Mouse (Mus musculus) erythroblast, adult 5-6 weeks (primary cell): ENCODE data around the gene Fbxo2. TPM values are rescaled to one million over a fixed set of nuclear protein-coding genes. Genes with fewer than 3 reads are reported as not detected.
A peak's percentile ranks its signal among the peaks of the same experiment; 100 is the strongest.
"Not testable (repeated sequence)": the region's sequence is repeated elsewhere in the genome, so short reads cannot be mapped to it uniquely, and the experiment has no call there.

ENCODE experiments used
- ATAC-seq: replicated peaks from 2 replicates; pipeline ENCODE4 v1.8.0; 2016; ENCODE audit warnings: moderate number of reproducible peaks, mild to moderate bottlenecking, moderate TSS enrichment, inconsistent platforms; ENCODE audit not compliant: poor library complexity, low FRiP score, severe bottlenecking
- total RNA-seq, 2 experiments: library from RNA; stranded (forward) in 1 of 2; stranded (reverse) in 1 of 2; fragments of 150-400 nt in 1 of 2; fragments of 200-764, 138-1000 nt in 1 of 2; gene quantifications; 2 replicates each; pipeline versions ENCODE4 v1.2.3 to v1.2.4; 2015 to 2017; ENCODE audit warnings: low replicate concordance in 2 of 2

The Fbxo2 gene
- not detected in 2 replicates for total RNA-seq (2015; ENCODE audit: low replicate concordance)
- not detected in 2 replicates for total RNA-seq (2017; ENCODE audit: low replicate concordance)

DNA sequence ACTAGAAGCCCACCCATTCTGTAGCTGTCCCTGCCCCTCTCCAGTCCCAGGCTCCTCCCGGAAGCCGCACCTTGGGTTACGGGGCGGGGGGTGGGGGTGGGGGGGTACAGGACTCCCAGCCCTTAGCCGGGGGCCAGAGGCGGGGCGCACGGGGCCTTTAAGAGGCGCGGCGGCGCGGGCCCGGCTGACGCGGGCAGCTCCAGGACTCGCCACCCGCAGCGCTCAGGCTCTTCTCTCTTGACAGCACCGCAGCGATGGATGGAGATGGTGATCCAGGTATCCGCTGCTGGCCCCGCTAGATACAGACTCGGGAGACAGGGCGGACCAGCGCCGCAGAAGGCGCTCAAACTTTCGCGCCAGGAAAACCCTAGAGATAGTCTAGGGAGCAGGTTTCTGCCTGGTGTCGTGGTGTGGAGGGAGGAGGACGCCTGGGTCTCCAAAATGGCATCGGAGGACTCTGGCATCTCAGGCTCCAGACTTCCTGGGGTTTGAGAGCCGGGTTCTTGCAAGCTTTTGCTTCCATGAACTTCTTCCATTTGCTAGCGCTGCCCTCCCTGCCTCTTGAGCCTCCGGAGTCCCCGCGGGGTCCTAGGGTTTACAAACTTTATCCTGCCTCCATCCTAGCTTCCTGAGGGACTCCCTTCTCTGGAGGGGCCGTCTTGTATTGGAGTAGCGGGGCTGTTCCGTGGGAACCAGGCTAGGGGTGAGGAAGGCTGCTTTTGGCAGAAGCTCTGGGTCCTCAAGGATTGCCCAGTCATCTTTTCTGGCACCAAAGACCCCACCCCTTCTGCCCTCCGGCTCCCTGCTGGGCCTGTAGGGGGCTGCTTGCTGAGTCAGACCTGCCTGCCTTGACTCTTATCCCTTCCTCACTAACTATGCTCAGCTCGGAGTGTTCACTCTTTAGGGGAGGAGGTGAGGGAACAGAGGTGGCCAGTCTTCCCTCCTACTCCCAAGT is at the start of gene Fbxo2, which contains the start of gene Fbxo44:
Gene Fbxo2 (plus strand): TSS at position 186 of the 955 bp plus-strand sequence.
Gene Fbxo44 (minus strand): TSS at position 47 of the 955 bp plus-strand sequence.
- ATAC-seq: no peak

- ATAC-seq: no peak
Observed at GRCm38 (mm10) chr4:148112519-148112918, 47.9 kb upstream of the Fbxo2 start.

DNA sequence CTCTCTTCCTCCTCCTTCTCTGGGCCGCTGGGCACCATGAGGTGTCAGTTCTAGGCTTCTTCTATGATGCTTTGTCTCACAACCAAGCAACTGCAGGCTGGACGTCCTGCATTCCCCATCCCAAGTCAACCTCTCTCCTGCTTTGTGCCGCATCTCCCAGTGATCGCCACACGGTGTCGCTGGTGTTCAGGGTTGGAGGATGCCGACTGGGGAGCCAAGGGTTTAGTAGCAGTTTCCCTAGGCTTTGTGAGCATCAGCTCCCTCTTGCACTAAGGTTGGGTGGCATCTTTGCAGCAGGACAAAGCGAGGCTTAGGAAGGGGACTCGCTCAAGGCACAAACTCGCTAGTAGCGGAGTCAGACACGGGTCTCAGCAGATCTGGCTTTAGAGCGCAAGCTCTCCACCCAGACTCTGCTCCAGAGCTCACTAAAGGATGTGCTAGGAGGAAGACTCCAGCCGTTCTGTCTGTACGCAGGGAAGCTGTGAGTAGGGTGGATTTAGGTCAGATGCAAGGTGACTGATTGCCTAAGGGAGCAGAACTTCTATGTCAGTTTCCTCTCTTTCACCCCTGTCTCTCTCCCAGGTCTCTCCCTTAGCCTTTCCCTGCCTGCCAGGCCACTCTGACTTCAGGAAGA is 45.5 kb upstream of the Fbxo2 start:
- ATAC-seq: peak; percentile 81

GRCm38 (mm10) chr4:148115467-148115866 is 45.0 kb upstream of the Fbxo2 start:
- no peak for ATAC-seq

- no peak for ATAC-seq
Observed at GRCm38 (mm10) chr4:148116657-148117056, 43.8 kb upstream of the Fbxo2 start.

DNA sequence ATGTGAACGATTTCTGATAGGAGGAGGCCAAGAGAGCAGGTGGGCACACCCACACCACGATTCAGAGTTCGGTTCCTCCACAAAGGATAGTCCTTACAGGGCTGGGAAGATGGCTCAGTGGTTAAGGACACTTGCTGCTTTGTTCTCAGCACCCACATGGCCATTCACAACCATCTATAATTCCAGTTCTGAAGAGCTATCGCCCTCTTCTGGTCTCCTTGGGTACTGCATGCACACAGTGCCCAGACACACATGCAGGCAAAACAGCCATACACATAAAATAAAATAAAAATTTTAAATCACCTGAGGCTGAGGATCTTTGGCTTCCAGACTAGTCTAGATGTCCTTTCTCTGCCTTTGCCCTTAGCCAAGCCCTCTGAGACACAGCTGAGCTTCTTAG is 43.0 kb upstream of the Fbxo2 start:
- no peak for ATAC-seq

DNA sequence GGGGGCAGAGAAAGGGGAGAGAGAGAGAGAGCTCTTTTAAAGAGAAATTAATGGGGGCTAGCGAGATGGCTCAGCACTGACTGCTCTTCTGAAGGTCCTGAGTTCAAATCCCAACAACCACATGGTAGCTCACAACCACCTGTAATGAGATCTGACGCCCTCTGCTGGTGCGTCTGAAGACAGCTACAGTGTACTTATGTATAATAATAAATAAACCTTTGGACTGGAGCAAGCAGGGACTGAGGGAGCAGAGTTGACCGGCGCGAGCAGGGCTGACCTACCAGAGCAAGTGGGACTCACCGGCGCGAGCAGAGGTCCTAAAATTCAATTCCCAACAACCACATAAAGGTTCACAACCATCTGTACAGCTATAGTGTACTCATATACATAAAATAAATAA is 40.8 kb upstream of the Fbxo2 start:
- ATAC-seq: not testable (repeated sequence)

GRCm38 (mm10) chr4:148120555-148120954 is 39.9 kb upstream of the Fbxo2 start:
- no peak for ATAC-seq

GRCm38 (mm10) chr4:148121362-148121761 is 39.1 kb upstream of the Fbxo2 start:
- no peak for ATAC-seq

GRCm38 (mm10) chr4:148121982-148122693 is 38.3 kb upstream of the Fbxo2 start:
- no peak for ATAC-seq

GRCm38 (mm10) chr4:148122694-148123066 is 37.7 kb upstream of the Fbxo2 start:
- no peak for ATAC-seq

DNA sequence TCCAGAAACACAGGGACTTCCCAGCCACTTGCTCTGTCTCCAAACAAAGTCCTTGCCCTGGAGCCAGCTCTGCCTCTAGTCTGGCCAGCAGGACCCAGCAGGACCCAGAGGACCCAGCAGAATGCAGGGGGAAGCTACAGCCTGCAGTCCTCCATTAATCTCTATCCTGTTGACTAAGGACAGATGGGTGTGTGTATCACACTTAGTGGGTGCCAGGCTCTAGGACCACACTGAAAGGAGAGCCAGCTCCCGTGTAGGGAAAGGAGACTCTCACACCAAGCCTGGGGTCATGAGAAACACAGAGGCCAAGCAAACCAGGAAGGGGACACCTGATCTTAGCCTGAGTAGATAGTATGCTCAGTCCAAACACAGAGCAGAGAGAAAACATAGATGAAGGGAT is 32.2 kb upstream of the Fbxo2 start:
- no peak for ATAC-seq

- ATAC-seq: no peak
Observed at GRCm38 (mm10) chr4:148128672-148129071, 31.7 kb upstream of the Fbxo2 start.

DNA sequence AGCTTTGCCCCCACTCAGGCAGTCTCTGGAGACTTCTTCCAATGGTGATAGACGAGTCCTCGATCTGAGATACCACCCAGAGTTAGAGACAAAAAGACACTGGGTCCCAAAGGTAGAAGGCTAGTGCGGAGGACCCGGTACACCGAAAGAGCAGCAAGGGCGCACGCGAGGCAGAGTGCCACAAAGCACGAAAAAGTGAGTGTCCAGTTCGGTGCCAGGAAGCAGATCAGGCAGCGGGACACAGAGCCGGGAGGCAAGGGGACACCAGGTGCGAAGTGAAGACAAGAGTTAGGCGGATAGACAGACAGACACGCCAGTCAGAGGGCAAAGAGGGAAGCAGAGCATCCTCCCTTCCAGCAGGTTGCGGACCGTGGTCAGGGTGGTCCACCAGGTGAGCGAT is 30.3 kb upstream of the Fbxo2 start, which contains the start of gene Mad2l2:
Gene Mad2l2 (plus strand): TSS at position 252 of the 400 bp plus-strand sequence.
- ATAC-seq: no peak

DNA sequence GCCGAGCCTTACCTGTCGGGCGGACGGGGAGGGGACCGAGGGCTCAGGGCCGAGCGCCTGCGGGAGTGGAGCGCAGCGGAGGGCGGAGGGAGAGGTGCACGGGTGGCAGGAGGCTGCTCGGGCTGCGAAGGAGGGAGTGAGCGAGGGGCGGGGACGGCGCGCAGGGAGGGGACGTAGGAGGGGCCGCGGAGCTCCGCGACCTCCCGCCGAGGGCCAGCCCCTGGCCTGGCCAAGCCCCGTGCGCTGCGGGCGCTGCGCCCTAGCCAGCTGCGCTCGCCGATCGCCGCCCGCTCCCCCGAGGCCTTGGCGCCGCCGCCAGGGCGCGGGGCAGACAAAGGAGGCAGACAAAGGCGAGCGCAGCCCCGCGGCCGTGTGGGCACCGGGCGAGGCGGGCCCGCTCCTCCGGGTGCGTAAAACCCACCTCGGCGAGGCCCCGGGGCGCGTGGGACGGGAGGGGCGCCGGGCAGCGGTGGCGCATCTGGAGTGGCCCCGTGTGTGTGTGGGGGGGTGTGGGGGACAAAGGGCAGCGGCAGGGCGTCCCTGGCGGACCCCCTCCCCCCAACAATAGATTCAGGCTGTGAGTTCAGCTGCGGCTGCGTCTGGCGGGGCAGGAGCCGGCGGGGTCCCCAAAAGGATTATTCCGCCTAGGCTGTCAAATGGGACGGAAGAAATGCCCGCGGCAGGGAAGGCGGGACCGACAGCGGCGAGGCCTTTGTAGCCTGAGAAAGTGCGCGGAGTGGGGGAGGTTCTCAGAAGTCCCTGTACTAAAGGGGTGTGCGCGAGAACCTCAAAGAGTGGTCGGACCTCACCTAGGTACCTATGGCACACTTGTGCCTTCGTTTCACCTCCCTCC is 29.6 kb upstream of the Fbxo2 start, which contains the start of gene Draxin:
Gene Draxin (minus strand): TSS at position 138 of the 853 bp plus-strand sequence.
- no peak for ATAC-seq

GRCm38 (mm10) chr4:148131497-148132081 is 28.8 kb upstream of the Fbxo2 start:
- no peak for ATAC-seq

DNA sequence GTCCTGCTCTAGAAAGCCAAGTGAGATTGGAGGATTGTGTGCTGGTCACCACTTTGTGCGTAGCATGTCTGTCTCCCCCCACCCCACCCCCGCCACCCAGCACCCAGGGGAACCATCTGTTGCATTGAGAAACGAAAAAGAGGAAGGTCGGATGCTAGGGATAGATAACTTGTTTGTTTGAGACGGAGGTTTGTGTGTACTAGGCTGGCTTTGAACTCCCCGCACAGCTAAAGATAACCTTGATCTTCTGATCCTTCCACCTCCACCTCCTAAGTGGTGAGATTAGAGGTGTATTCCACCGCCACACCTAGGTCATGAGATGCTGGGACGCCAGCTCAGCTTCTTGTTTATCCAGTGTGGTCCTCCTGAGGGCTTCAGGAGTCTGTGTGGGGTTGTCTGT is 25.4 kb upstream of the Fbxo2 start:
- no peak for ATAC-seq

GRCm38 (mm10) chr4:148137503-148137902 is 22.9 kb upstream of the Fbxo2 start:
- ATAC-seq: no peak

DNA sequence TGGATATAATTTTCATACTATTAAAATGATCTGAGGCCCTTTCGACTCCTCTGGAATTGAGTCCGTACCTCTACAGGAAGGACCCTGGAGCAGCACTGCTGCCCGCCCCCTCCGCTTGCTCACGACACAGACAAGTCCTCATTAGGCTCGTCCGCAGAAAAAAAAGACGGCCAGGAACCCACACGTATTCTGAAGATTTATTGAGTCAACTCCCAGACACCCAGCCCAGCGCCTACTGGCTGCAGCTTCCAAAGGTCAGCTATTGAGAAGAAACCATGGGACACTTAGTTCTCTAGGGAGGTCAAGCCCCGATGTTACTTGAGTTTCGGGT is 20.7 kb upstream of the Fbxo2 start:
- no peak; the same call in 1 of the 2 replicates for ATAC-seq
